Mouse (Mus musculus) small intestine, adult 10 weeks (tissue): ENCODE measurements around the gene Krt12. TPM values are rescaled to one million over a fixed set of nuclear protein-coding genes. Genes with fewer than 3 reads are reported as not detected.

Experiments
- polyA plus RNA-seq: library from polyadenylated mRNA; stranded (reverse); fragments of 350-450 nt; fragmentation: Illumina TruSeq; extraction: RNeasy Lipid Tissue Mini Kit (QIAGEN cat#74804); gene quantifications from one replicate; pipeline ENCODE4 v1.2.3, GENCODE M21; 2014; ENCODE audit warnings: low replicate concordance

Krt12 gene
- polyA plus RNA-seq: 1.2 TPM

GRCm38 (mm10) chr11:99422159-99422558 is at the start of gene Krt12:
Gene Krt12, minus strand, starts transcription at chr11:99422259.

GRCm38 (mm10) chr11:99437972-99438371 is 15.9 kb upstream of the Krt12 start, which contains the start of gene Krt20:
Gene Krt20, minus strand, starts transcription at chr11:99438150.

GRCm38 (mm10) chr11:99389264-99389663 is 32.8 kb downstream of the Krt12 start, which contains the start of gene Krt10:
Gene Krt10, minus strand, starts transcription at chr11:99389364.

GRCm38 (mm10) chr11:99374803-99375202 is 47.3 kb downstream of the Krt12 start, which contains the start of gene Krt28:
Gene Krt28, minus strand, starts transcription at chr11:99374903.

Other genes starting within 250 kb of the Krt12 start
- gene Smarce1, start 191.2 kb downstream of the Krt12 start, polyA plus RNA-seq: 127 TPM
- 3.8 TPM for gene Krt222, start 178.2 kb downstream of the Krt12 start, polyA plus RNA-seq
- gene Krt24, start 137.0 kb downstream of the Krt12 start, polyA plus RNA-seq: not detected
- not detected for gene Krt25, start 99.3 kb downstream of the Krt12 start, polyA plus RNA-seq
- not detected for gene Krt26, start 84.3 kb downstream of the Krt12 start, polyA plus RNA-seq
- gene Krt27, start 71.2 kb downstream of the Krt12 start, polyA plus RNA-seq: not detected
- not detected for gene Krt28, start 47.4 kb downstream of the Krt12 start, polyA plus RNA-seq
- 11.2 TPM for gene Krt10, start 32.9 kb downstream of the Krt12 start, polyA plus RNA-seq
- gene Krt20, start 15.9 kb upstream of the Krt12 start, polyA plus RNA-seq: 924 TPM
- 3.3 TPM for gene Krt23, start 70.9 kb upstream of the Krt12 start, polyA plus RNA-seq
- not detected for gene Krt39, start 99.1 kb upstream of the Krt12 start, polyA plus RNA-seq
- not detected for gene Krt40, start 120.9 kb upstream of the Krt12 start, polyA plus RNA-seq
- gene Krtap3-3, start 128.6 kb upstream of the Krt12 start, polyA plus RNA-seq: not detected
- not detected for gene Krtap3-2, start 134.6 kb upstream of the Krt12 start, polyA plus RNA-seq
- not detected for gene Gm11939, start 137.2 kb upstream of the Krt12 start, polyA plus RNA-seq
- gene Krtap3-1, start 144.4 kb upstream of the Krt12 start, polyA plus RNA-seq: not detected
- gene Krtap1-5, start 158.8 kb upstream of the Krt12 start, polyA plus RNA-seq: not detected
- not detected for gene Krtap1-4, start 161.4 kb upstream of the Krt12 start, polyA plus RNA-seq
- not detected for gene Krtap1-3, start 169.1 kb upstream of the Krt12 start, polyA plus RNA-seq
- not detected for gene Krtap9-3, start 175.8 kb upstream of the Krt12 start, polyA plus RNA-seq
- gene Gm11938, start 181.0 kb upstream of the Krt12 start, polyA plus RNA-seq: not detected
- gene Gm11937, start 187.9 kb upstream of the Krt12 start, polyA plus RNA-seq: not detected
- not detected for gene Krtap2-4, start 192.6 kb upstream of the Krt12 start, polyA plus RNA-seq
- not detected for gene Gm11562, start 198.2 kb upstream of the Krt12 start, polyA plus RNA-seq
- gene Krtap4-1, start 206.0 kb upstream of the Krt12 start, polyA plus RNA-seq: not detected
- gene Krtap4-2, start 212.8 kb upstream of the Krt12 start, polyA plus RNA-seq: not detected
- gene Krtap4-7, start 221.8 kb upstream of the Krt12 start, polyA plus RNA-seq: not detected
- gene Gm11555, start 228.0 kb upstream of the Krt12 start, polyA plus RNA-seq: not detected
- not detected for gene Gm11563, start 236.7 kb upstream of the Krt12 start, polyA plus RNA-seq
- not detected for gene Krtap4-6, start 243.7 kb upstream of the Krt12 start, polyA plus RNA-seq